Mouse (Mus musculus): ENCODE measurements at regions not wholly inside any gene's neighbourhood (a gene's known extent, or its start where the extent isn't known, plus 50 kb on each side); places are given as distances from the start of the nearest gene placed in this dataset.

DNA sequence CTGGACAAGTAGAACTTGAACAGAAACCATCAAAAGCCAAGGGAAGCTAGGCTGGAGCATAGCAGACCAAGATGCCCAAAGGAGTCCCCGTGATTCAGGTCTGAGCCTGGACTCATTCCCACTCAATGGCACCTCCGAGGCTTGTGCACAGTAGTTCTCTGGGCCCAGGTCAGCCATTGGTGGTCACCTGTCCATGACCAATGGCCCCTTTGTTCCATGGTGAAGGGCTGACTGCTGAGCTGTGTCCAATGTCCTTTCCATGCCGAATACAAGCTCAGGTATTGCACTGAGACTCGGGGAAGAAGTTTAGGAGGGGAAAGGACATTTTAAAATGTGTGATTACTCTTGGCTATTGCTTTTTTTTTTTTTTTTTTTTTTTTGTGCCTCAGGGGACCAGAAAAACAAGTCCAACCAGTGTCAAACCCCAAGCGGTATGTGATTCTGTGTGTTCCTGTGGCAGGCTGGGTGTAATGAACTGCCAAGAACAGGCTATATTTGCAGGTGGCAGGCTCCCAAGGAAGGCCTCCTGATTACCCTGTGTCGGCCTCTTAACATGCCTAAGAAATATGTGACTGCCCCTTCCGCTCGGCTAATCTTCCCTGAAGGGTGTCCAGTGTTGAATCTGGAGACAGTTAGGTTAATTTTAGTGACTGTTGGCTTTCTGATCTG, 69.4 kb downstream of the Enc1 start:
- ATAC-seq (replicated peaks in 1 of 2; ENCODE audit: insufficient read depth in 1 of 2, low FRiP score in 2 of 2, low TSS enrichment in 1 of 2, low read depth in 1 of 2, poor library complexity in 2 of 2, severe bottlenecking in 2 of 2): no peak

DNA sequence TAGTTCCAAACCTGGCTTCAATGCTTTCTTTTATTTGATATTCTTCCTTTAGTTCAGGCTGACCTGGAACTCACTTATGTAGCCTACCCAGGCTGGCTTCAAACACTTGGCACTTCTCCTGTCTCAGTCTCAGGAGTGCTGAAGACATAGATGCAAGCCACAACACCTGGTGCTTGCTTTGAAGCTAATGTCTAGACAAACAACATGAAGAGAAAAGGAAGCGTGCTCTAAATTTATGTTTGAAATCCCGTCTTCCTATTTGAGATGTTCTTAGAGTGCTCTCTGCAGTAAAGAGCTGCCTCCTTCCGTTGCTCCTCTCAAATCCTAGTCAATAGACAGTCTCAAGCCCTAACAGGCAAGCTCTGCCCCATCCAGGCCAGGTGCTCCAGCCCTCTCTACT, 68.5 kb downstream of the Enc1 start:
- ATAC-seq (replicated peaks in 1 of 2; ENCODE audit: insufficient read depth in 1 of 2, low FRiP score in 2 of 2, low TSS enrichment in 1 of 2, low read depth in 1 of 2, poor library complexity in 2 of 2, severe bottlenecking in 2 of 2): no peak

DNA sequence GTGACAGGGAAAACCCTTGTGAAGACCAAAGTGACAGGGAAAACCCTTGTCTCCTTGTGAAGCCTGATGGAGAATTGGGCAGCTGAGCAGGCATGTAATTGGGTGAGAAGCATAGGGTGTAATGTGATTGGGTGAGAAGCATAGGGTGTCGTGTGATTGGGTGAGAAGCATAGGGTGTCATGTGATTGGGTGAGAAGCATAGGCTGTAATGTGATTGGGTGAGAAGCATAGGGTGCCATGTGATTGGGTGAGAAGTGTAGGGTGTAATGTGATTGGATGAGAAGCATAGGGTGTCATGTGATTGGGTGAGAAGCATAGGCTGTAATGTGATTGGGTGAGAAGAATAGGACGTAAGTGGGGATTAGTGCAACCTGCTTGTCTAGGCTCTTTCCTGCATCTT, 67.5 kb downstream of the Enc1 start:
- ATAC-seq (replicated peaks in 1 of 2; ENCODE audit: insufficient read depth in 1 of 2, low FRiP score in 2 of 2, low TSS enrichment in 1 of 2, low read depth in 1 of 2, poor library complexity in 2 of 2, severe bottlenecking in 2 of 2): no peak
